Mouse (Mus musculus) neural tube, embryonic 13.5 days (tissue): Measurements from ENCODE around the gene 1700061G19Rik. TPM values are rescaled to one million over a fixed set of nuclear protein-coding genes. Genes with fewer than 3 reads are reported as not detected.
A peak's percentile ranks its signal among the peaks of the same experiment; 100 is the strongest.

Experiments used
- ATAC-seq: fragments of 200-750 bp; cut with Nextera tagmentation; 2 replicates; pipeline ENCODE4 v1.8.0; 2017; ENCODE audit warnings: low read depth, mild to moderate bottlenecking, moderate TSS enrichment, moderate library complexity
- H3K27ac ChIP-seq: fragments of 300-500 bp; sonication (generic); replicated peaks from 2 replicates; pipeline ENCODE4 v1.5.1; 2015; ENCODE audit warnings: moderate library complexity, mild to moderate bottlenecking, inconsistent platforms
- H3K27me3 ChIP-seq: fragments of 300-500 bp; sonication (generic); 2 replicates; pipeline ENCODE4 v1.6.1; 2015; ENCODE audit warnings: mild to moderate bottlenecking, inconsistent platforms
- H3K36me3 ChIP-seq: fragments of 300-500 bp; sonication (generic); 2 replicates; pipeline ENCODE4 v1.6.1; 2015; ENCODE audit warnings: mild to moderate bottlenecking, inconsistent platforms
- H3K4me1 ChIP-seq: fragments of 300-500 bp; sonication (generic); replicated peaks from 2 replicates; pipeline ENCODE4 v1.6.1; 2015; ENCODE audit warnings: inconsistent platforms
- H3K4me2 ChIP-seq: fragments of 300-500 bp; sonication (generic); 2 replicates; pipeline ENCODE4 v1.6.1; 2015; ENCODE audit warnings: inconsistent platforms, mild to moderate bottlenecking, moderate library complexity
- H3K4me3 ChIP-seq: fragments of 300-500 bp; sonication (generic); 2 replicates; pipeline ENCODE4 v1.5.1; 2015; ENCODE audit warnings: mild to moderate bottlenecking, inconsistent platforms
- H3K9ac ChIP-seq: fragments of 300-500 bp; sonication (generic); 2 replicates; pipeline ENCODE4 v1.6.1; 2015; ENCODE audit warnings: moderate library complexity, mild to moderate bottlenecking, inconsistent platforms
- H3K9me3 ChIP-seq: fragments of 300-500 bp; sonication (generic); 2 replicates; pipeline ENCODE4 v1.6.1; 2016; ENCODE audit warnings: inconsistent platforms
- WGBS: fragments of 180-500 bp; shearing (Covaris S2); methylation state at CpG from one replicate; pipeline ENCODE4 v1.1.7; 2015; 5-methylcytosine and 5-hydroxymethylcytosine counted together
- polyA plus RNA-seq: library from polyadenylated mRNA; unstranded; fragments of >200 nt; fragmentation: Nextera tagmentation; extraction: Ambion mirVana; gene quantifications from 2 replicates; pipeline ENCODE4 v1.2.1, GENCODE M21; 2015

The 1700061G19Rik gene
- polyA plus RNA-seq, 1 experiment from 2014 or later, result 0.60 TPM

DNA sequence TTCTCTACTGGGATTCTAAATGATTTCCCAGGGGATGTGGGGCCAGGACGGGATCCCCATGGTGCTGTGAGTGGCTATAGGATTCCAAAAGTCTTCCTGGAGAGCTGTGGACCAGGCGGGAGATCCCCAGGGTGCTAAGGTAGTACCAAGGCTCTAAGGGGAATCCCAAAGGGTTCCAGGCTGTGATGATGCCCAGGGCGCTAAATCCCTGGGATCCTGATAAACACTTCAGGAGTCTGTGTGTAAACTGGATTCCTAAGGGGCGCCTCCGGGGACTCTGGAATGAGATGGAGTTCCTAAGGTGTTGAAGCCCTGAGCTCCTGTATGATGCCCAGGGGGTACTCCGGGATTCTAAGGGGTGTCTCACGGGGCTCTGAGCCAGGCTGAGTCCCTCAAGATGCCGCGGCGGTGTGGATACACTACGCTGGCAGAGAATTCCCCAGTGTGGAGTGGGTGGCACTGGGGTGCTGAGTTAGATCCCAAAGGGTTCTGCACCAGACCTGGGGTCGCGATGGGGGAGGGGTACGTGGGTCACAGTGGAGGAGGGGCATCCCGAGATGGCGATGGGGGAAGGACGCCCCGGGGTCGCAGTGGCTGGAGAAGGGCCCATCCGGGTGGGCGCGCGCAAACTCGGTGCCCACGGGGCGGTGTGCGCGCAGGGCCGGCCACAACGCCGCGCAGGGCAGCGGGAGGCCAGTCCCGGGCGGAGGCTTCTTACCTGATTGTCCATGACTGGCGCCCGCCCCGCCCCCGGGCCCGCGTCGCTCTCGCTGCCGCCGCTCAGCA, 59.5 kb downstream of the 1700061G19Rik start:
- 2% methylated on average over 24 of the region's 45 CpGs for WGBS
- Histone ChIP-seq H3K9me3 (no peaks in the 10 kb centered on the region), H3K4me2 (peak overlapping the region; percentile 95), H3K27ac (peak overlapping the region; percentile 86), H3K36me3 (0 out of 2 replicates have a peak, but pooled peaks cover 4% of the 10 kb centered on the region), H3K4me3 (peak overlapping the region; percentile 95), H3K9ac (peak overlapping the region; percentile 98), H3K4me1 (peaks cover 54% of the 10 kb centered on the region), H3K27me3 (0 out of 2 replicates have a peak, but pooled peaks cover 4% of the 10 kb centered on the region)
- ATAC-seq, result peak; percentile 60

DNA sequence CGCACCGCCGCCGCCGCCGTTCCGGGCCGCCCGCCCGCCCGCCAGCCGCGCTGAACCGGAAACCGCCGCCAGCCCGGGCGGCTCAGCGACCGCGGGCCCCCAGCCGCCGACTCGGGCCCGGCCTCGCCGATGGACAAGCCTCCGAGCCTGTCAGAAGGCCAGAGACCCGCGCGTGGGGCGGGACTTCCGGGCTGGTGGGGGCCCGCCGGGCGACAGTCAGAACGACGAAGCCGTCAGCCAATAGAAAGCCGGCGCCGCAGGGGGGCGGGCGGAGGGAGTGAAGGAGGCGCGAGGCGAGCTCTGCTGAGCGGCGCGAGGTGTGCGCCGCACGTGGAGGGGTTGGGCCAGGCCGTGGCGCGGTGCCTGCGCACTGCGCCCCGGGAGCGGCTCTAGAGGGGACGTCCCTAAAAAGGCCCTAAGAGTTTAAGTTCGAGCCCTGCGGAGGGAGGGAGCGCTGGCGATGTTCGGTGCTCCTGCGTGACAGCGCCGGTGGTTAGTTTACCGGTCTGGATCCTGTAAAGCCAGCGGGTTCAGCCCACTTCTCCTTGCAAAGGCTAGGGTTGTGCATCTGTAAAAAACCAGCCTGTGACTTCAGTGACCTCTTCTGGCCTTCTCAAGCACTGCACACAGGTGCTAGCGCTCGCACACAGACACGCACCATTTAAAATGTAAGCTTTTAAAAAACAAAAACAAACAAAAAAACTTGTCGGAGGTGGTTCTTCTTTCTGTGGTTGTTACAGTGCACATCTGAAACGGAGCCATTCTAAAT, 60.3 kb downstream of the 1700061G19Rik start, which contains the start of gene Mllt1:
TSS of gene Mllt1 (minus strand) at position 53 of the 769 bp plus-strand sequence.
- peak; percentile 98 for ATAC-seq
- Histone ChIP-seq H3K27ac (peak within 1 kb of the TSS; percentile 86), H3K27me3 (0 out of 2 replicates have a peak, but pooled peaks cover 4% of the 10 kb centered on the region), H3K36me3 (0 out of 2 replicates have a peak, but pooled peaks cover 4% of the 10 kb centered on the region), H3K9ac (peak within 1 kb of the TSS; percentile 98), H3K4me1 (peaks cover 46% of the 10 kb centered on the region), H3K4me3 (peak within 1 kb of the TSS; percentile 95), H3K4me2 (peak within 1 kb of the TSS; percentile 95), H3K9me3 (no peaks in the 10 kb centered on the region)
- WGBS, result 4% methylated on average over 63 of the region's 76 CpGs

DNA sequence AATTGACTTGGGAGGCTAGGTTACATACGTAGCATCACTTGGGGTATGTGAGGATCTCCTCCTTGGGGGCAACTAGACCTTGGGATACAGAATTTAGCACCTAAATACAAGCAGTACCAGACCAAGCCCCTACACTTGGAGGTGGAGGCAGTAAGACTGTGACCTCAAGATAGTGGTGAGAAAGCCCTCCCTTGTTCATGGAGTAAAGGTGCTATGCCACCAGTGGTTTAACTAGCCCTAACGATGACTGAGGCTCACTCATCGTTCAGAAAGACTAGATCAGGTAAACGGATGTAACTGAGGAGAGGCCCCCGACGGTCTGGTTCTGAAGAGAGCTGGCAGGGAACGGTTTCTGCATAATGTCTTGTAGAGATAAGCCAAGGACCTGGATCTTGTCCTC, 61.5 kb downstream of the 1700061G19Rik start:
- 0 out of 2 replicates have a peak, but pooled peaks cover 4% of the 10 kb centered on the region for H3K36me3 ChIP-seq
- WGBS, result 90% methylated on average over 7 of the region's 7 CpGs
- 0 out of 2 replicates have a peak, but pooled peaks cover 4% of the 10 kb centered on the region for H3K27me3 ChIP-seq
- H3K9me3 ChIP-seq, result 0 out of 2 replicates have a peak, but pooled peaks cover 4% of the 10 kb centered on the region
- peaks cover 34% of the 10 kb centered on the region for H3K4me1 ChIP-seq
- no peak overlapping the region for H3K4me2 ChIP-seq
- H3K27ac ChIP-seq, result no peak overlapping the region
- no peak overlapping the region for H3K9ac ChIP-seq
- no peak overlapping the region for H3K4me3 ChIP-seq
- no peak for ATAC-seq

Other genes with a start within 250 kb of the 1700061G19Rik start
- gene Lonp1, start 248.6 kb upstream of the 1700061G19Rik start, polyA plus RNA-seq, result 40.4 and 44.2 TPM in 2 replicates
- gene Catsperd, start 247.3 kb upstream of the 1700061G19Rik start, polyA plus RNA-seq, result 0.90 and 1.7 TPM in 2 replicates
- 90.7 and 94.7 TPM in 2 replicates for gene Ranbp3, start 202.2 kb upstream of the 1700061G19Rik start, polyA plus RNA-seq
- gene Ndufa11, start 157.7 kb upstream of the 1700061G19Rik start, polyA plus RNA-seq, result 542 and 575 TPM in 2 replicates
- 16.3 and 17.5 TPM in 2 replicates for gene Vmac, start 157.5 kb upstream of the 1700061G19Rik start, polyA plus RNA-seq
- 1.1 and 1.7 TPM in 2 replicates for gene Nrtn, start 117.9 kb upstream of the 1700061G19Rik start, polyA plus RNA-seq
- 61.5 and 64.6 TPM in 2 replicates for gene Dus3l, start 110.7 kb upstream of the 1700061G19Rik start, polyA plus RNA-seq
- 0.95 and 1.1 TPM in 2 replicates for gene Prr22, start 105.2 kb upstream of the 1700061G19Rik start, polyA plus RNA-seq
- 4.6 and 5.2 TPM in 2 replicates for gene Rfx2, start 44.5 kb upstream of the 1700061G19Rik start, polyA plus RNA-seq
- gene Acsbg2, start 1.0 kb upstream of the 1700061G19Rik start, polyA plus RNA-seq, result not detected in 2 replicates
- gene Mllt1, start 59.9 kb downstream of the 1700061G19Rik start, polyA plus RNA-seq, result 66.8 and 68.0 TPM in 2 replicates
- not detected in 2 replicates for gene Acer1, start 106.6 kb downstream of the 1700061G19Rik start, polyA plus RNA-seq
- gene Clpp, start 114.8 kb downstream of the 1700061G19Rik start, polyA plus RNA-seq, result 152 and 161 TPM in 2 replicates
- 42.3 and 45.9 TPM in 2 replicates for gene Alkbh7, start 121.9 kb downstream of the 1700061G19Rik start, polyA plus RNA-seq
- 0.47 TPM in 1 of 2 replicates, not detected in the other for gene Pspn, start 124.5 kb downstream of the 1700061G19Rik start, polyA plus RNA-seq
- 72.5 and 72.9 TPM in 2 replicates for gene Gtf2f1, start 135.8 kb downstream of the 1700061G19Rik start, polyA plus RNA-seq
- 0.32 and 0.43 TPM in 2 replicates for gene Gm17949, start 136.0 kb downstream of the 1700061G19Rik start, polyA plus RNA-seq
- 33.5 and 34.2 TPM in 2 replicates for gene Khsrp, start 156.0 kb downstream of the 1700061G19Rik start, polyA plus RNA-seq
- not detected in 2 replicates for gene Slc25a41, start 166.2 kb downstream of the 1700061G19Rik start, polyA plus RNA-seq
- gene Crb3, start 183.6 kb downstream of the 1700061G19Rik start, polyA plus RNA-seq, result 0.92 and 1.1 TPM in 2 replicates
- 29.5 and 33.3 TPM in 2 replicates for gene Slc25a23, start 184.4 kb downstream of the 1700061G19Rik start, polyA plus RNA-seq
- gene Dennd1c, start 203.0 kb downstream of the 1700061G19Rik start, polyA plus RNA-seq, result 3.7 and 5.9 TPM in 2 replicates
- 381 and 413 TPM in 2 replicates for gene Tubb4a, start 212.3 kb downstream of the 1700061G19Rik start, polyA plus RNA-seq
- gene Tnfsf9, start 229.8 kb downstream of the 1700061G19Rik start, polyA plus RNA-seq, result 4.2 and 6.2 TPM in 2 replicates